Mouse (Mus musculus) lung, embryonic 15.5 days (tissue): ENCODE results near the gene Plekha6. TPM values are rescaled to one million over a fixed set of nuclear protein-coding genes. Genes with fewer than 3 reads are reported as not detected.

Source experiments
- ATAC-seq: fragments of 200-750 bp; cut with Nextera tagmentation; 2 replicates; pipeline ENCODE4 v1.8.0; 2017; ENCODE audit warnings: moderate number of reproducible peaks, borderline replicate concordance; ENCODE audit not compliant: low FRiP score, low TSS enrichment; ENCODE audit errors: extremely low read depth
- H3K27ac ChIP-seq: fragments of 300-500 bp; sonication (generic); 2 replicates; pipeline ENCODE4 v1.5.1; 2015; ENCODE audit warnings: moderate library complexity, mild to moderate bottlenecking, inconsistent platforms
- H3K27me3 ChIP-seq: fragments of 300-500 bp; sonication (generic); 2 replicates; pipeline ENCODE4 v1.6.1; 2015; ENCODE audit warnings: inconsistent platforms
- H3K36me3 ChIP-seq: fragments of 300-500 bp; sonication (generic); 2 replicates; pipeline ENCODE4 v1.6.1; 2015; ENCODE audit warnings: inconsistent platforms
- H3K4me1 ChIP-seq: fragments of 300-500 bp; sonication (generic); 2 replicates; pipeline ENCODE4 v1.6.1; 2015; ENCODE audit warnings: inconsistent platforms
- H3K4me2 ChIP-seq: fragments of 300-500 bp; sonication (generic); 2 replicates; pipeline ENCODE4 v1.6.1; 2015; ENCODE audit warnings: inconsistent platforms, mild to moderate bottlenecking, moderate library complexity
- H3K4me3 ChIP-seq: fragments of 300-500 bp; sonication (generic); 2 replicates; pipeline ENCODE4 v1.5.1; 2015; ENCODE audit warnings: mild to moderate bottlenecking, inconsistent platforms
- H3K9ac ChIP-seq: fragments of 300-500 bp; sonication (generic); 2 replicates; pipeline ENCODE4 v1.6.1; 2015; ENCODE audit warnings: inconsistent platforms
- H3K9me3 ChIP-seq: fragments of 300-500 bp; sonication (generic); 2 replicates; pipeline ENCODE4 v1.6.1; 2016; ENCODE audit warnings: inconsistent platforms
- whole genome bisulfite sequencing: fragments of 180-500 bp; shearing (Covaris S2); methylation state at CpG from one replicate; pipeline ENCODE4 v1.1.7; 2015; 5-methylcytosine and 5-hydroxymethylcytosine counted together
- polyA plus RNA-seq: library from polyadenylated mRNA; unstranded; fragments of >200 nt; fragmentation: Nextera tagmentation; extraction: Ambion mirVana; gene quantifications from 2 replicates; pipeline ENCODE4 v1.2.1, GENCODE M21; 2015

The Plekha6 gene
- polyA plus RNA-seq, 1 experiment from 2014 or later = 7.6 TPM

- Histone ChIP-seq H3K9ac (no peak overlapping the region), H3K4me1 (peaks cover 11% of the 10 kb centered on the region; the same call in 1 of the 2 replicates), H3K4me3 (no peak overlapping the region), H3K4me2 (no peak overlapping the region), H3K27me3 (peaks cover 40% of the 10 kb centered on the region), H3K36me3 (no peaks in the 10 kb centered on the region), H3K9me3 (no peaks in the 10 kb centered on the region), H3K27ac (no peak overlapping the region)
- no peak for ATAC-seq
- WGBS = 76% methylated on average over 8 of the region's 8 CpGs
Measured at GRCm38 (mm10) chr1:133170196-133170595, 6.2 kb downstream of the Plekha6 start.

- WGBS = 83% methylated on average over 9 of the region's 9 CpGs
- no peak for ATAC-seq
- no peaks in the 10 kb centered on the region for H3K9me3 ChIP-seq
Measured at GRCm38 (mm10) chr1:133171357-133171756, 7.3 kb downstream of the Plekha6 start.

GRCm38 (mm10) chr1:133175150-133175549, 11.1 kb downstream of the Plekha6 start:
- H3K27ac ChIP-seq = no peak overlapping the region
- no peaks in the 10 kb centered on the region for H3K9me3 ChIP-seq
- peaks cover 7% of the 10 kb centered on the region; the same call in 1 of the 2 replicates for H3K27me3 ChIP-seq
- H3K4me3 ChIP-seq = no peak overlapping the region
- H3K36me3 ChIP-seq = no peaks in the 10 kb centered on the region
- peaks cover 10% of the 10 kb centered on the region; the same call in 1 of the 2 replicates for H3K4me1 ChIP-seq
- 34% methylated on average over 6 of the region's 6 CpGs for WGBS
- no peak for ATAC-seq
- H3K9ac ChIP-seq = no peak overlapping the region
- H3K4me2 ChIP-seq = no peak overlapping the region

More at GRCm38 (mm10) chr1:133171357-133171756, 7.3 kb downstream of the Plekha6 start:
- peaks cover 31% of the 10 kb centered on the region for H3K27me3 ChIP-seq
- no peak overlapping the region for H3K9ac ChIP-seq
- no peak overlapping the region for H3K27ac ChIP-seq
- no peaks in the 10 kb centered on the region for H3K36me3 ChIP-seq
- peaks cover 11% of the 10 kb centered on the region; the same call in 1 of the 2 replicates for H3K4me1 ChIP-seq
- no peak overlapping the region for H3K4me2 ChIP-seq
- no peak overlapping the region for H3K4me3 ChIP-seq

GRCm38 (mm10) chr1:133177480-133178172, 13.6 kb downstream of the Plekha6 start:
- no peaks in the 10 kb centered on the region for H3K36me3 ChIP-seq
- H3K9ac ChIP-seq = no peak overlapping the region
- H3K27ac ChIP-seq = no peak overlapping the region
- no peak overlapping the region for H3K4me2 ChIP-seq
- H3K9me3 ChIP-seq = no peaks in the 10 kb centered on the region
- 42% methylated on average over 8 of the region's 8 CpGs for WGBS
- no peak; the same call in 1 of the 2 replicates for ATAC-seq
- H3K27me3 ChIP-seq = peaks cover 21% of the 10 kb centered on the region
- no peak overlapping the region for H3K4me3 ChIP-seq
- H3K4me1 ChIP-seq = peaks cover 25% of the 10 kb centered on the region

GRCm38 (mm10) chr1:133178732-133179440, 14.9 kb downstream of the Plekha6 start:
- H3K4me3 ChIP-seq = no peak overlapping the region
- H3K27ac ChIP-seq = no peak overlapping the region
- no peaks in the 10 kb centered on the region for H3K36me3 ChIP-seq
- no peak for ATAC-seq
- 71% methylated on average over 11 of the region's 11 CpGs for WGBS
- H3K4me2 ChIP-seq = no peak overlapping the region
- peaks cover 28% of the 10 kb centered on the region for H3K4me1 ChIP-seq
- no peak overlapping the region for H3K9ac ChIP-seq
- H3K9me3 ChIP-seq = no peaks in the 10 kb centered on the region
- peaks cover 31% of the 10 kb centered on the region for H3K27me3 ChIP-seq

GRCm38 (mm10) chr1:133181072-133182015, 17.3 kb downstream of the Plekha6 start:
- peak; percentile 67; the same call in 1 of the 2 replicates for ATAC-seq
- WGBS = under 1% methylated on average over 31 of the region's 31 CpGs
- Histone ChIP-seq H3K27me3 (peaks cover 31% of the 10 kb centered on the region), H3K9ac (peak overlapping the region; percentile 33; the same call in 1 of the 2 replicates), H3K36me3 (no peaks in the 10 kb centered on the region), H3K27ac (no peak overlapping the region), H3K4me2 (peak overlapping the region; percentile 87), H3K4me1 (peaks cover 28% of the 10 kb centered on the region), H3K4me3 (peak overlapping the region; percentile 39), H3K9me3 (no peaks in the 10 kb centered on the region)

- Histone ChIP-seq H3K9me3 (no peaks in the 10 kb centered on the region), H3K27ac (no peak overlapping the region), H3K4me1 (peaks cover 28% of the 10 kb centered on the region), H3K9ac (0 out of 2 replicates have a peak overlapping the region, but pooled peaks have one; percentile 5), H3K4me2 (peak overlapping the region; percentile 87), H3K36me3 (no peaks in the 10 kb centered on the region), H3K27me3 (peaks cover 31% of the 10 kb centered on the region), H3K4me3 (peak overlapping the region; percentile 39)
- ATAC-seq = no peak
- WGBS = 1% methylated on average over 25 of the region's 25 CpGs
Measured at GRCm38 (mm10) chr1:133182016-133182705, 18.2 kb downstream of the Plekha6 start.

GRCm38 (mm10) chr1:133182706-133183095, 18.7 kb downstream of the Plekha6 start:
- Histone ChIP-seq H3K27me3 (peaks cover 31% of the 10 kb centered on the region), H3K4me1 (peaks cover 25% of the 10 kb centered on the region), H3K27ac (no peak overlapping the region), H3K4me3 (peak overlapping the region; percentile 39), H3K9ac (0 out of 2 replicates have a peak overlapping the region, but pooled peaks have one; percentile 5), H3K9me3 (no peaks in the 10 kb centered on the region), H3K36me3 (no peaks in the 10 kb centered on the region), H3K4me2 (peak overlapping the region; percentile 87)
- 4% methylated on average over 16 of the region's 16 CpGs for WGBS
- no peak for ATAC-seq

GRCm38 (mm10) chr1:133183141-133183925, 19.3 kb downstream of the Plekha6 start:
- peaks cover 31% of the 10 kb centered on the region for H3K27me3 ChIP-seq
- no peaks in the 10 kb centered on the region for H3K9me3 ChIP-seq
- no peak overlapping the region for H3K4me2 ChIP-seq
- H3K27ac ChIP-seq = no peak overlapping the region
- ATAC-seq = no peak
- H3K4me3 ChIP-seq = no peak overlapping the region
- peaks cover 24% of the 10 kb centered on the region for H3K4me1 ChIP-seq
- no peaks in the 10 kb centered on the region for H3K36me3 ChIP-seq
- no peak overlapping the region for H3K9ac ChIP-seq
- 48% methylated on average over 16 of the region's 16 CpGs for WGBS

GRCm38 (mm10) chr1:133187948-133188680, 24.1 kb downstream of the Plekha6 start:
- WGBS = 25% methylated on average over 4 of the region's 4 CpGs
- peaks cover 6% of the 10 kb centered on the region; the same call in 1 of the 2 replicates for H3K27me3 ChIP-seq
- H3K9ac ChIP-seq = no peak overlapping the region
- no peak overlapping the region for H3K4me3 ChIP-seq
- ATAC-seq = peak; percentile 58; the same call in 1 of the 2 replicates
- no peaks in the 10 kb centered on the region for H3K4me1 ChIP-seq
- H3K36me3 ChIP-seq = no peaks in the 10 kb centered on the region
- no peak overlapping the region for H3K27ac ChIP-seq
- no peaks in the 10 kb centered on the region for H3K9me3 ChIP-seq
- H3K4me2 ChIP-seq = no peak overlapping the region
